Mouse (Mus musculus): ENCODE results near the gene Tnks1bp1. TPM values are rescaled to one million over a fixed set of nuclear protein-coding genes. Genes with fewer than 3 reads are reported as not detected.

The Tnks1bp1 gene
- total RNA-seq (2014; rRNA removed) (47.9 and 77.0 TPM in 2 replicates), polyA plus RNA-seq (2015; fragmentation: Nextera tagmentation; extraction: Ambion mirVana) (15.7 and 22.8 TPM in 2 replicates)

- Histone ChIP-seq H3K36me3 (ENCODE audit: insufficient read depth) (peaks cover 51% of the 10 kb centered on the region), H3K9ac (peak within 1 kb of the TSS; percentile 76), H3K27me3 (ENCODE audit: insufficient read depth, low read length) (no peaks in the 10 kb centered on the region), H3K9me3 (ENCODE audit: low read length) (no peaks in the 10 kb centered on the region), H3K27ac (ENCODE audit: low read depth, low read length) (peak within 1 kb of the TSS; percentile 89), H3K4me1 (ENCODE audit: insufficient read depth) (peaks cover 30% of the 10 kb centered on the region), H3K4me2 (ENCODE audit: low read depth) (peak within 1 kb of the TSS; percentile 54), H3K4me3 (ENCODE audit: low read depth, low read length) (peak within 1 kb of the TSS; percentile 68)
- ATAC-seq (peak; percentile 89), DNase-seq (peak; percentile 93)
- TF ChIP-seq CTCF (IDR thresholded peaks at IDR 0.05; ENCODE audit: low read depth) = no peak
- 3% methylated on average over 42 of the region's 42 CpGs for WGBS
These were observed at the start of gene Tnks1bp1 for GRCm38 (mm10) chr2:85047596-85048167. Gene Tnks1bp1, plus strand, starts transcription at chr2:85048022.

GRCm38 (mm10) chr2:84999486-85000181 lies 48.2 kb upstream of the Tnks1bp1 start:
- ATAC-seq (no peak), DNase-seq (no peak)

GRCm38 (mm10) chr2:85001497-85001896 lies 46.3 kb upstream of the Tnks1bp1 start:
- 67% methylated on average over 13 of the region's 13 CpGs for WGBS

More at GRCm38 (mm10) chr2:84999486-85000181, 48.2 kb upstream of the Tnks1bp1 start:
- Histone ChIP-seq H3K9ac (no peak overlapping the region), H3K9me3 (ENCODE audit: low read length) (no peaks in the 10 kb centered on the region), H3K27ac (ENCODE audit: low read depth, low read length) (no peak overlapping the region), H3K27me3 (ENCODE audit: insufficient read depth, low read length) (no peaks in the 10 kb centered on the region), H3K36me3 (ENCODE audit: insufficient read depth) (no peaks in the 10 kb centered on the region), H3K4me2 (ENCODE audit: low read depth) (no peak overlapping the region), H3K4me1 (ENCODE audit: insufficient read depth) (no peaks in the 10 kb centered on the region), H3K4me3 (ENCODE audit: low read depth, low read length) (no peak overlapping the region)
- WGBS = 79% methylated on average over 3 of the region's 3 CpGs
- TF ChIP-seq CTCF (IDR thresholded peaks at IDR 0.05; ENCODE audit: low read depth) = no peak

GRCm38 (mm10) chr2:85002575-85002974 lies 45.2 kb upstream of the Tnks1bp1 start:
- no peak overlapping the region for H3K4me3 ChIP-seq (ENCODE audit: low read depth, low read length)
- no peaks in the 10 kb centered on the region for H3K4me1 ChIP-seq (ENCODE audit: insufficient read depth)
- H3K36me3 ChIP-seq (ENCODE audit: insufficient read depth) = no peaks in the 10 kb centered on the region
- H3K27me3 ChIP-seq (ENCODE audit: insufficient read depth, low read length) = no peaks in the 10 kb centered on the region
- TF ChIP-seq CTCF (IDR thresholded peaks at IDR 0.05; ENCODE audit: low read depth) = no peak
- no peak overlapping the region for H3K9ac ChIP-seq
- H3K4me2 ChIP-seq (ENCODE audit: low read depth) = no peak overlapping the region
- ATAC-seq (no peak), DNase-seq (no peak)
- WGBS = 86% methylated on average over 8 of the region's 8 CpGs
- no peak overlapping the region for H3K27ac ChIP-seq (ENCODE audit: low read depth, low read length)
- H3K9me3 ChIP-seq (ENCODE audit: low read length) = no peaks in the 10 kb centered on the region

More at GRCm38 (mm10) chr2:85001497-85001896, 46.3 kb upstream of the Tnks1bp1 start:
- ATAC-seq = no peak
- no peak overlapping the region for H3K27ac ChIP-seq (ENCODE audit: low read depth, low read length)
- no peaks in the 10 kb centered on the region for H3K4me1 ChIP-seq (ENCODE audit: insufficient read depth)
- H3K27me3 ChIP-seq (ENCODE audit: insufficient read depth, low read length) = no peaks in the 10 kb centered on the region
- H3K9ac ChIP-seq = no peak overlapping the region
- DNase-seq = no peak
- no peak overlapping the region for H3K4me3 ChIP-seq (ENCODE audit: low read depth, low read length)
- no peaks in the 10 kb centered on the region for H3K36me3 ChIP-seq (ENCODE audit: insufficient read depth)
- H3K9me3 ChIP-seq (ENCODE audit: low read length) = no peaks in the 10 kb centered on the region
- TF ChIP-seq CTCF (IDR thresholded peaks at IDR 0.05; ENCODE audit: low read depth) = no peak
- no peak overlapping the region for H3K4me2 ChIP-seq (ENCODE audit: low read depth)

GRCm38 (mm10) chr2:85004341-85004740 lies 43.5 kb upstream of the Tnks1bp1 start:
- no peak for TF ChIP-seq CTCF (IDR thresholded peaks at IDR 0.05; ENCODE audit: low read depth)
- no peaks in the 10 kb centered on the region for H3K9me3 ChIP-seq (ENCODE audit: low read length)
- WGBS = 76% methylated on average over 4 of the region's 4 CpGs
- no peaks in the 10 kb centered on the region for H3K36me3 ChIP-seq (ENCODE audit: insufficient read depth)
- no peak overlapping the region for H3K4me3 ChIP-seq (ENCODE audit: low read depth, low read length)
- H3K9ac ChIP-seq = no peak overlapping the region
- no peaks in the 10 kb centered on the region for H3K4me1 ChIP-seq (ENCODE audit: insufficient read depth)
- H3K4me2 ChIP-seq (ENCODE audit: low read depth) = no peak overlapping the region
- DNase-seq (no peak), ATAC-seq (no peak)
- no peaks in the 10 kb centered on the region for H3K27me3 ChIP-seq (ENCODE audit: insufficient read depth, low read length)
- no peak overlapping the region for H3K27ac ChIP-seq (ENCODE audit: low read depth, low read length)

GRCm38 (mm10) chr2:85006600-85006999 lies 41.2 kb upstream of the Tnks1bp1 start:
- no peak for DNase-seq
- H3K4me2 ChIP-seq (ENCODE audit: low read depth) = no peak overlapping the region

GRCm38 (mm10) chr2:85007729-85008128 lies 40.1 kb upstream of the Tnks1bp1 start:
- Histone ChIP-seq H3K9ac (no peak overlapping the region), H3K27ac (ENCODE audit: low read depth, low read length) (no peak overlapping the region), H3K4me3 (ENCODE audit: low read depth, low read length) (no peak overlapping the region), H3K36me3 (ENCODE audit: insufficient read depth) (no peaks in the 10 kb centered on the region), H3K27me3 (ENCODE audit: insufficient read depth, low read length) (no peaks in the 10 kb centered on the region), H3K4me1 (ENCODE audit: insufficient read depth) (no peaks in the 10 kb centered on the region), H3K9me3 (ENCODE audit: low read length) (no peaks in the 10 kb centered on the region), H3K4me2 (ENCODE audit: low read depth) (no peak overlapping the region)
- DNase-seq (peak; percentile 36), ATAC-seq (peak; percentile 39)
- TF ChIP-seq CTCF (IDR thresholded peaks at IDR 0.05; ENCODE audit: low read depth) = peak; percentile 60
- WGBS = 18% methylated on average over 4 of the region's 4 CpGs

More at GRCm38 (mm10) chr2:85006600-85006999, 41.2 kb upstream of the Tnks1bp1 start:
- ATAC-seq = no peak
- WGBS = 81% methylated on average over 7 of the region's 7 CpGs
- Histone ChIP-seq H3K36me3 (ENCODE audit: insufficient read depth) (no peaks in the 10 kb centered on the region), H3K4me1 (ENCODE audit: insufficient read depth) (no peaks in the 10 kb centered on the region), H3K4me3 (ENCODE audit: low read depth, low read length) (no peak overlapping the region), H3K9ac (no peak overlapping the region), H3K27me3 (ENCODE audit: insufficient read depth, low read length) (no peaks in the 10 kb centered on the region), H3K9me3 (ENCODE audit: low read length) (no peaks in the 10 kb centered on the region), H3K27ac (ENCODE audit: low read depth, low read length) (no peak overlapping the region)
- no peak for TF ChIP-seq CTCF (IDR thresholded peaks at IDR 0.05; ENCODE audit: low read depth)
